Mouse (Mus musculus): ENCODE data around the gene Tmem233.

- TF ChIP-seq CTCF (conservative IDR thresholded peaks at IDR 0.05; ENCODE audit: low read length) = peak; percentile 84
- no peak for TF ChIP-seq POU5F1 (IDR thresholded peaks at IDR 0.05; ENCODE audit: borderline replicate concordance, low read length)
- TF ChIP-seq NANOG (IDR thresholded peaks at IDR 0.05; ENCODE audit: borderline replicate concordance, low read length) = no peak
Measured at GRCm38 (mm10) chr5:116123344-116123743, 40.3 kb upstream of the Tmem233 start.
